Comparison of ENCODE assay signal across 1 mouse cellular context in the genomic region with DNA sequence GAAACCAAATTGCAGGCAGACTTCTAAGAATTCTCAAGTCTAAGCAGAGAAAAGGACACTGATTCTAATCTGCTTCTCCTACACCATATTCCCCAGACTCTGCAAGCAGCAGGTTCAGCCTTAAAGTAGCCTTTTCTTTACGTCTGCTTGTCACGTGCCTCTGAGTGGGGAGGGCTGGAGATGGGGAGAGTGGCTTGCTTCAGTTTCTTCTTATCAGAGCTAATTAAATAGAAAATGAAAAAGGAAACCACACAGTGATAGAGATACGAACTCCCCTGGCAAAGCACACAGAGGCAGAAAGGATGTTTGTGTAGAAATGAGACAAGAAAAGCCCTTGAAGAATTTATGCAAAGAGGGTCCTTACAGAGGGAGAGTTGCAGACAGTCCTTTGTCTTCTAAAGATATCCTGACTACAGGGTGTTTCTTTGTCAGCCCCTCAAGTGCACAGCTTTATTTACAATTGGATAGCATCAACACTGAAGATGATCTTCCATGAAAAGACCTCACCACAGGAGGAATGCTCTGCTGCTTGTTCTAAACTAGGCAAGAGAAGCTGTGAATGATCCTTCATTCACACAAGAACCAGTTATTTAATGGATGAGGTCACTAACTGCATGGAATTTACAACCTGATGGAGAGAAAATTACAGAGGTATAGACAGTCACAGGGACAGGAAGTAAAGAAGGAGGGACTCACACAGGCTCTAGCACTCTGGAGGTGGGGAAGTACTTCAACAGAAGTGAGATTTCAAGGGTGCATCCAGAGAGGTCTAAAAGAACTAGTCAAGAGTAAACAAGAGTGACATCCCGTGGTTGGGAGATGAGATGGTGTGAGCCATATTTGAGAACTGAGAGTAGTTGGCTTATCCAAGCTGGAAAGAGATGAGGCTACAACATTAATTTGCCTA.
A peak's percentile ranks its signal among the peaks of the same experiment; 100 is the strongest.
TF ChIP-seq lines count a peak whose summit lies in the region.

No protein-coding gene starts in this region.

TF ChIP-seq in MEL, 35 proteins besides CTCF, POLR2A, EP300 and RAD21 (continued from another document):
- TF ChIP-seq USF1 (IDR thresholded peaks at IDR 0.05; ENCODE audit: low read depth, low read length), result peak; percentile 70
- no peak for TF ChIP-seq JUND (IDR thresholded peaks at IDR 0.05; ENCODE audit: low read depth, low read length)
- no peak for TF ChIP-seq GATA1 (IDR thresholded peaks at IDR 0.05; ENCODE audit: low read depth, low read length)
- TF ChIP-seq ZNF384 (IDR thresholded peaks at IDR 0.05; ENCODE audit: low read depth, low read length), result no peak
- TF ChIP-seq BHLHE40 (IDR thresholded peaks at IDR 0.05; ENCODE audit: borderline replicate concordance, low read depth, low read length), result 0 out of 2 replicates have a peak, but pooled peaks have one; percentile 21
- TF ChIP-seq SIN3A (IDR thresholded peaks at IDR 0.05; ENCODE audit: low read length), result no peak
- TF ChIP-seq E2F4 (IDR thresholded peaks at IDR 0.05; ENCODE audit: borderline replicate concordance, low read depth, low read length), result no peak
- TF ChIP-seq MAFK (IDR thresholded peaks at IDR 0.05; ENCODE audit: borderline replicate concordance, low read depth, low read length), result no peak
- no peak for TF ChIP-seq TAL1 (IDR thresholded peaks at IDR 0.05; ENCODE audit: low read length)
- TF ChIP-seq MEF2A (IDR thresholded peaks at IDR 0.05; ENCODE audit: extremely low read depth, insufficient replicate concordance, low read depth, low read length, poor library complexity, severe bottlenecking), result no peak
- no peak for TF ChIP-seq ETS1 (IDR thresholded peaks at IDR 0.05; ENCODE audit: low read depth, low read length)
